Mouse (Mus musculus): ENCODE results near the gene Chst12. TPM values are rescaled to one million over a fixed set of nuclear protein-coding genes. Genes with fewer than 3 reads are reported as not detected.
"Not testable (repeated sequence)": the region's sequence is repeated elsewhere in the genome, so short reads cannot be mapped to it uniquely, and the experiment has no call there.

The Chst12 gene
- 10 to 100 TPM; 14.3 to 24.0 (median 18.8) TPM for total RNA-seq (2022)

DNA sequence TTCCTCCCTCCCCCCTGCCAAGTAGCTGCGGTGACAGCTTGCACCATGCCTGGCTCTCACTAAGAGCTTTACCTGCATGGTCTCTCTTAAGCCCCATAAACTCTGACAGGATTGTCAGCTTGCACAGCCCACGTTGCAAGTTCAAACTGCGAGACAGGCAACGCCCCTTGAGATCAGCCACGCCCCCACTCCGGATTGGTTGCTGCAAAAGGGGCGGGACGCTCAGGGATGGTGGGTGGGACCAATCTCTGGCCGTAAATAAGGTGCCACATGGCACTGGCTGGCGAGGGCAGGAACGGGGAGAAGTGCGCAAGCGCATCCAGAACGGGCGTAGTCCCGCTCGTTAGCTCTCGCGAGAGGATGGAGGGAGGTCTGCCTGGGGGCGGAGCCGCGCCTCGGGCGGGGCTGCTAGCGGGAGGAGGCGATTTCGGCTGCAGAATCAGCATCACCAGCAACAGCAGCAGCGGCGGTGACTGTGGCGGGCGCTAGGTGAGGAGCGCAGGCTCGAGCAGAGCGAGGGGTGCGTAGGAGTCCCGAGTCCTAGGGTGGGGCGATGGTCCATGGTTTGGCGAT lies at the start of gene Chst12:
TSS of gene Chst12 (plus strand) at position 343 of the 573 bp plus-strand sequence.
- peak; percentile 99 for DNase-seq (ENCODE audit: low spot score in 2 of 2)

DNA sequence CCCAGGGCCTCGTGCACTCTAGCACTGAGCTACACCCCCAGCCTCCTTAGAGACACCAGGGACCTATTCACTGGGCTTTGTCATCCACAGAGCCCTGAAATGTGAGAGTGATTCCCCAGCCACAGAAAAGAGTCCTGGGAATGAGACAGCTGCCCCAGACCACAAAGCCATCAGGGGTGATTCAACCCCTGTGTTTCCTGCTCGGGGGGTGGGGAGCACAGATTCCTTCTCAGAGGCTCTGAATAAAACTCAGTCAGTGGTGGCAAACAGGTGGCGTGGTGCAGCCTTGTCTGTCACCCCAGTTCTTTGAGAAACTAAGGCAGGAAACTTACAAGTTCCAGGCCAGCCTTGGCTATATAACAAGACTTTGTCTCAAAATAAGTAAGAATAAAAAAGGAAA lies 43.9 kb upstream of the Chst12 start:
- DNase-seq (ENCODE audit: low spot score in 2 of 2) = no peak

DNA sequence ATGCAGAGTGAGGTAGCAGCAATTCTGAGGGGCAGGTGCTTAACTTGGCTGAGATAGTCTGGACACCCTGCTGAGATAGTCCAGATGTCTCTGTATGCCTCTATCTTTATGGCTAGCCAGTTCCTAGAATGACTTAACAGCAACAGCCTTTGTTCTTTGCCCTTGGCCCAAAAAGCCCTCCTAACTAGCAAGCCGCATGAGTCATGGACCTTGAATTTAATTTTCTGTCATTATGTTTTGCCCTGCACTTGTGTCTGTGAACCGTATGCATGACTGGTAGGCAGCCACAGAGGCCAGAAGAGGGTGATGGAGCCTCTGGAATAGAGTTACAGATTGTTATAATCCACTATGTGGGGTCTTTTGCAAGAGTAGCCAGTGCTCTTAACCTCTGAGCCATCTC lies 42.2 kb upstream of the Chst12 start:
- DNase-seq (ENCODE audit: low spot score in 2 of 2) = not testable (repeated sequence)

DNA sequence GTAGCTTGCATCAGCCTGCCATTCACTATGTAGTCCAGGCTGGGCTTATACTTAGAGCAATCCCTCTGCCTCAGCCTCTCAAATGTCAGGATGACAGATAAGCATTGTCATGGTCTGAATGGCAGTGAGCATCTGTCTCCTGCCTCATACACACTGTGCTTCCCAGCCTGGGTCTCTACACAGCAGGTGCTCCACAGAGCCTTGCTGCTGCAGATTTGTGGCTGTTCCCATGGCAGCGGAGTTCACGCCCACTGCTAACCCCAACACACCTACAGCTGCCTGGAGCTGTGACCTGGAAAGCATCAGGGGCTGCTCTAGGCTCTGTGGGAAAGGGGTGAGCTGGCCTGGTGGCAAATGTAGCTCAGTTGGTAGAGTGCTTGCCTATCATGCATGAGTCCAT lies 40.4 kb upstream of the Chst12 start:
- no peak for DNase-seq (ENCODE audit: low spot score in 2 of 2)

DNA sequence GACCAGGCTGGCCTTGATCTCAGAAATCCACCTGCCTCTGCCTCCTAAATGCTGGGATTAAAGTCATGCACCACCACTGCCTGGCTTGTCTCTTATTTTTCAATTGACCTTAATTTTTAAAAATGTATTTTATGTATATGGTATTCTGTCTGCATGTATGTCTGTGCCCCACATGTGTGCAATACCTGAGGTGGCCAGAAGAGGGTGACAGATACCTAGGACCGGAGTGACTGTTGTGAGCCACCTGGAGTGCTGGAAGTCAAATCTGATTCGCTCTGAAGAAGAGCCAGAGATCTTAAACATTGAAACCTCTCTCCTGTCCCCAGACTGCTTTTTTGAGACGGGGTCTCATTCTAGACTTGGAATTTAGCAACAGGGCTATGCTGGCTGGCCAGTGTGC lies 33.0 kb upstream of the Chst12 start:
- DNase-seq (ENCODE audit: low spot score in 2 of 2) = no peak

DNA sequence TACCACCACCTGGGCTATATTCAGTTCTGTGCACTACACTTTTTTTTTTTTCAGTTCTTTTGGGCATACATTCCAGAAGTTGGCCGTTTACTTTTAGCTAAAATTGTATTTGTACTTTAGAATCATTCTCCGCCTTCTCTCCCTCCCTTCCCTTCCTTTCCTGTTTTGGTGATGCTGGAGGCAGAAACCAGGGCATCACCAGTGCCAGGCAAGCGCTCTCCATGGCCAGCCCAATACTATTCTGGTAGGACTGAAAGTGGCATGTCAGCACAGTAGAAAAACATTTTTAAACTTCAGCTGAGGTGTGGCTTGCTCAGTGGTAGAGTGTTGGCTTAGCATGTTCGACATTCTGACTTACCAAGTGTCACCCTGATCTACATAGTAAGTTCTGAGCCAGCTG lies 23.9 kb upstream of the Chst12 start:
- no peak for DNase-seq (ENCODE audit: low spot score in 2 of 2)

DNA sequence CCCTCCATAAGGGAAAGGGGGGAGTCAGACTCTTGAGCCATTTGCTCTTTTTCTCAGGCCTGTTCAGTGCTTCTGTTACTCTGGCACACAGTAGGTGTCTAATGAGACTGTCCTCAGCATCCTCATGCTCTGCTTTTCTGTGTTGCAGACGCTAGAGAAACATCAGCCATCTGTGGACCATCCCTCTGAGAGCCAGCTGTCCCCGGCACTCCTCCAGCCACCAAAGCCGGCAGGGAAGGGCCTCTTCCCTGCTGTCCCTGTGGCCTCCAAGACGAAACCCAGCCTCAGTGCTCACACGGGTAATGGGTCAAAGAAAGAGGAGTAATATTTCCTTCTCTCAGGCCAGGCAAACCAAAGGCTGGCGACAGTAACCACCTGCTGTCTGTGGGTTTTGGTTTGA lies 14.2 kb upstream of the Chst12 start:
- no peak for DNase-seq (ENCODE audit: low spot score in 2 of 2)

DNA sequence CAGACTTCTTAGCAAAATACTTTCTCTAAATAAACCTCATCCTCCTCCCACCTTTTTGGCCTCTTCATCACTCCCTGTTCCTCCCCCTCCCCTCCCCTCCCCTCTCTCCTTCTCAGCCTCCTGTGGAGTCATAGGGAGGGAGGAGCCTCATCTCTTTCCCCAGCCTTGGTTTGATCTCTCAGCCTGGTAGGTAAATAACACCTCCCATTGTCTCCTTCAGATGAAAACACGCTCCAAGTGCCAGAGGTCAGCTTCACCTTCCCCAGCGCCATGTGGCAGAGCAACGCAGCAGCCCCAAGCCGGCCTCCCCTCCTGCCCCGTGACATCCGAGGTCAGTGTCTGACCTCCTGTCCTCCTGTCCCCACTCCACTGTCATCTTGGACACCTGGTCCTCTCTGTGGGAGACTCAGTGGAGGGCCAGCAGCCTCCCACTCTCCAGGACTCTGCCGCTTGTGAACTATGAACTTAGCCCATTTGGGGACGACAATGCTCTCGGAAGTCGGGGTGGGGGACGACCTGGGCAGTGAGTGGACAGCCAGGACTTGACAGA lies 12.6 kb upstream of the Chst12 start:
- DNase-seq (ENCODE audit: low spot score in 2 of 2) = no peak

DNA sequence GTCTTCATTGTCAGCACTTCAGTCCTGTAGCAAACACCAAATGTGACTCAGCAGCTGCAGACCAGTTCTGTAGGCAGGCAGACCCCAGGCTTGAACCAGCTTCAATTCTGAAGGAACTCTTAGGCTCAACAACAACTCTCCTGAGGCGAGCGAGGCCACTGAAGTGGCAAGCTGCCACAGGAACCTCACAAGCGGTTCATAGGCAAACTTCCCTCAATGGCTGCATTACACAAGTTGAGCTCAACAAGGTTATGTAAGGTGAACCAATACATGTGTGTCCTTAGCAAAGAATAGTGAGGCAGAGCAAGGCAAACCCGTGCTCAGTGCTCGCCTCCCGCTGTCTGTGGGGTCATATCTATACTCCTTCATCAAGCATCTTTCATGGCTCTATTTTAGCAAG lies 7.2 kb upstream of the Chst12 start:
- DNase-seq (ENCODE audit: low spot score in 2 of 2) = no peak

DNA sequence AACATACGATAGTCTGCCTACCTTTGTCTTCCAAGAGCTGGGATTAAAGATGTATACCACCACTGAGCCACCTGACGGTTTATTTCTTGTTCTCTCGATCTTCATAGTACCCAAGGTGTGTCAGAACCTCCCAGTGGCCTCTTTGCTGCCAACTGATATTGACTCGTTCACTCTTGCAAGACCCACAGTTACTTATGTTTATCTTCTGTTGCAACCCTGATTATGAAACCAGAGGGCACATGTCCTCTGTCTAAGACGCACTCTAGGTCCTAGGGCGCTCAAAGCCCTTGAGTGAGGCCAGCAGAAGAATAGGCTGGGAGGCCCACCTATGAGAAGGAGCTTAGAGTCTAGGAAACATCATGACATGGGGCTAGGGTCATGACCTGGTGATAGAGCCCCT lies 4.6 kb upstream of the Chst12 start:
- no peak for DNase-seq (ENCODE audit: low spot score in 2 of 2)

DNA sequence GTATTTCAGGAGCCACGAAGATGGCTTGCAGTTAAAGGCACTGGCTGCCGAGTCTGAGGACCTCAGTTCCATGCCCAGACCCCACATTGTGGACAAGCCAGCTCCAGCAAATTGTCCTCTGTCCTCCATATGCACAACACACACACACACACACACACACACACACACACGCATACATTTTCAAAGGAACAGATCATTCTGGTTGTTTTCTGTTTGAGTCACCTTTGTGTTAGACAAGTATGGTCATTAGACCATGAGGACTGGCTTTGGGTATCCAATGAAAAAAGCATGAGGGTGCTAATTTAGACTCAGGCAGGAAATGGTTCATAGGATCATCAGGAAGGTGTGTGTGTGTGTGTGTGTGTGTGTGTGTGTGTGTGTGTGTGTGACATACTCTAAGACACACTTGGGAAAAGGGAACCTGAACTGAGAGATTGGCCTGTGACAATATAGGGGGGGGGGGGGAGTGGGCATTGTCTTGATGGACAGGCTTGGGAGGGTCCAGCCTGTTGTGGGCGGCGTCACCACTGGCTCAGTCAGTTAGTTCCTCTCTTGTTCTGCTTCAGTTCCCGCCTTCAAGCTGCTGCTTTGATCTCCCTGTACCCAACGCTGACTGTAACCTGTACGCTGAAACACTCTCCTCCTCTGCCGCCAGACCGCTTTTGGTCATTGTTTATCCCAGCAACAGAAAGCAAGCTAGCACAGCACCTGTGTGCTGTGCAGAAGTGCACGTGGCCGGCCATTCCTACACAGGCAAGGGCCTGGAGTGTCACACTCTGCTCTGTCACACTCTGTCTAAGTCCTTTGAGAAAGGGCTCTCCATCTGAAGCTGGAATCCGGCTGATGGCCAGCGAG lies 3.1 kb upstream of the Chst12 start:
- no peak for DNase-seq (ENCODE audit: low spot score in 2 of 2)

DNA sequence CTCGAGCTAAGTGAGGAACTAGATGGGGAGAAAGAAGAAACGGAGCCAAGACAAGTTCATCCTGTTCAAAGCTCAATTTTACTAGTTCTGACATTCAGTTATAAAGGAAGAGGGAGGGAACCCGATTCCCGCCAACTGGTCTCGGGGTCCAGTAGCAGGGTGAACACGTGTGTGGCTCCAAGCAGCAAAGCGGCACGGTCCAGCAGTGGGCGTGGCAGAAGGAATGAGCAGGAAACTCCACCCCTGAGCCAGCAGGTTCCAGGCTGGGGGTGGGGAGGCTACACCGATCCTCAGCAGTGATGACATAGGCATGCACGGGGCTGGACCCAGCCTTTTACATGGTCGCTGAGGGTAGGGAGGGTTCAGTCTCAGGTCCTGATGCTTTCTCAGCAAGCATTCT lies 2.4 kb upstream of the Chst12 start:
- DNase-seq (ENCODE audit: low spot score in 2 of 2) = not testable (repeated sequence)

DNA sequence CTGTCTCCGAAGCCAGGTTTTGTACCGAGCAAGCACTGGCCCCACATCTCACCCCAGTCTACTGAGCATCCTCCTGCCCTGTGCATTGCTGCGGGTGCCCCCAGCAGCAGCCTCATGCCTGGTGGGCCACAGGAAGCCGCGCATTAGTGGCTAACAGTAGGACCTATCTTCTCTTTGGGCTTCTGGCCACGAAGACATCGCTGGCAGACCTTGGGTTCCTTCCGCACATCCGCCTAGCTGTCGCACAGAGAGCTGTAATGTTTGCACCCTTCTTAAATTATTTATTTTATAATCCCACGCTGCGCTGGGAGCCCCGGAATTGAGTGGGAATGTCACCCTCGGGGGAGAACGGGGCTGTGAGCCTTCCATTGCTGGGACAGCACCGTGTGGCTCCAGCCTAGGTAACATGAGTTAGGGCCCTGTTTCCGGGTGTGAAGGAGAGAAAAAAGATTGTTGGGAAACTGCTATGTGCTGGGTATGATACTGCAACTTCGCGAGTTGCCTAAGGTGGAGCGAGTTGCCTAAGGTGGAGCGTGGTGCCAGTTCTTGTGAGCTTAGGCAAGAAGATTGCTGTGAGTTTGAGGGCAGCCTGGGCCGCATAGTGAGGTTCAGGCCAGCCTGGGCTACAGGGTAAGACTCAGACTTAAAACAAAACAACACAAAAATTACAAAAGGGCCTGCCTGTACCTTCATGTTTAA lies 895 bp downstream of the Chst12 start:
- DNase-seq (ENCODE audit: low spot score in 2 of 2) = peak in 1 of 2 experiments; percentile 36

DNA sequence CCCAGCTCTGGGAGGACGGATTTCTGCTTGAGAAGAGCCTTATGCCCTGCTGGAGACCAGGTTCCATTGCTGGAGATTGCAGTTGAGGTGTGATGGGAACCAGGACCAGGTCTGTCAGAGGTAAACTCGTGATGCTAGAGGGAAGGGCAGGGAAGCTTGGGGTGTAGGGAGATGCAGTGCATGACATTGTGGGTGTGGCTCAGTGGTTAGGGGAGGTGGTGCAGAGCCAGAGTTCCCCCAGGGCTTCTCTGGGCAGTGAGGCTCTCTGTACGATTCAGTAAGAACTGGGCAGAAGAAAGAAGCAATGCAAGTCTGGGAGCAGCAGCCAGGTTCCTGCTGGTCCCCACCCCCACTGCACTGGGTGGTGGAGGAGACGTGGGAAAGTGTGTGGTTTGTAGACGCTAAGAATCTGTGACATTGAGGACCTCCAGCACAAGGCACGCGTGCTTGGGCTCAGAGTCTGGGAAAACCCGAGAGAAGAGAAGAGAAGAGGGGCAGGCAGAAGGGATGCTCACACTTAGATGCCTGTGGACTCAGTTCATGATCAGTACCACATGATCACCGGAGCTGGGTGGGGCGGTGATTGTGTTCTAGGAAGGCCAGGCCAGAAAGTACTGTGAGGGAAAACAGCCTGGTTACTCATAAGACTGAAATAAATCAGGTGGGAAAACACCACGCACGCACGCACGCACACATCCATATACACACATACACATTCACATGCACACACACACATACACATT lies 2.3 kb downstream of the Chst12 start:
- no peak for DNase-seq (ENCODE audit: low spot score in 2 of 2)

DNA sequence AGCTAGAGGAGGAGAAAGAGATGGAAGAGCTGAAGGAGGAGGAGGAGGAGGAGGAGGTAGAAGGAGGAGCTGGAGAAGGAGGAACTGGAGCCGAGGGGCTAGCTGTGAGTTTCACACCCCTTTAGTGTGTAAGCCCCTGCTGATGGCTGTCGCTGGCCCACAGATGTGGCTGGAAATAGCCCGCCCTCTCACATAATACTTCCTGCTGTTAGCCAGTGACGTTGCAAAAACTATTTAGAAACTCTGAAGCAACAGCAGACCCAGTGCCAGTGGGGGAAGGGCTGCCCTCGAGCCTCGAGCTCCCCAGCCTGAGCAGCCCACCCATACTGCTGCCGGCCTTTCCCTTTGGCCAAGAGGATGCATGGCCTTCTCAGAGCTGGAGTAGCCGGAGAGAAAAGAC lies 3.3 kb downstream of the Chst12 start:
- DNase-seq (ENCODE audit: low spot score in 2 of 2) = no peak

DNA sequence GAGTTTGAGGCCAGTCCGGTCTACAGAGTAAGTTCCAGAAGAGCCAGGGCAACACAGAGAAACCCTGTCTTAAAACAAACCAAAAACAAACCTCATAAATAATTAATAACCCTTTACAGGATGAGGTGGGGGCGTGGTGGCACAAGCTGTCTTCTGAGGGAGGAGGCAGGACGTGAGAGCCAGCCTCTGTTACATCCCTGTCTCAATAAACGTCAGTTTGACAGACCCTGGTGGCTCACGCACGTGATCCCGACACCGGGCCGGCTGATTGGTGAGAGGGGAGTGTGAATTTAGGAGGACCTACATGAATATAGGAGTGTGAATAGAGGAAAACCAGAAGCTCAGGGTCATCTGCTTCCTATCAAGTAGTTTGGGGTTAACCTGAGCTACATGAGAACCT lies 3.9 kb downstream of the Chst12 start:
- DNase-seq (ENCODE audit: low spot score in 2 of 2) = no peak

DNA sequence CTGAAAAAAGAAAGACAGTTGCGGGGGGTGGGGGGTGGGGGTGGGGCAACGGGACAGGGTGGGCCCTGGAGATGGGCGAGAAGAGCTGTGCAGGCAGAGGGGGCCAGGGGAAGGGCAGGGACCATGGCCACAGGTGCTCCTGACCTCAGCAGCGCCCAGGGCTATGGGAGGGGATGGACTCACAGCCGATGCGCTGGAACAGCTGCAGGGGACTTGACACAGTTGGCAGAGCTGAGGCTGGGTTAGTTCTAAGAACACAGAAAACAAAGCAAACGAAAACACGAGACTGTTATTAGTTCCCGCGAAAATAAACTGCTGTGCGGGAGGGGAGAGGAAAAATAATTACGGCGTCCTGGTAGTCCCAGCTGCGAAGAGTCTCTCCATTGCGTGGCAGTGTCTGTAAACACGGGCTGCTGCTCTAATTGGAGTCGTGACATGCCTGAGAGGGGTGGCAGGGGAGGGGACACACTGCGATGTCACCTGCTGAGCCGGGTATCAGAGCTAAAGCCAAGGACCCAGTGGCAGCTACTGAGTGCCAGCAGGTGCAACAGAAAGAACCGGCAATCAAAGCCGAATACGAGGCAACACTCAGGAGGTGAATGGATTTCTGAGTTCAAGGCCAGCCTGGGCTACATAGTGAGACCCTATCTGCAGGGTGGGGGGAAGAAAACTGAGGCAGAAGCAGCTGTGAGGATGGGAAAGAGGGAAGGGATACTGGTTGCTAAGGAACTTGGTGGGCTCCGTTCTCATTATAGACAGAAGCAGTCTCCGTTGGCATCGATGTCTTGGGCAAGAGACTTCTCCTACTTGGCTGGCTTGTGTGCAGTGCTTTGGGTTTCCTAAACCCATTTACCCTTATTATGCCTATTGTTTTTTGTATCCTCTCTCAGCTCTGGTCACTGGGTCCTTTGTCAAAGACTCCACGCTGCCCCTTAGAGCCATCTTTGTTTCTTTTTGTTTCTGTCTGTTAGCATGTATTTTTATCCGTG lies 5.0 kb downstream of the Chst12 start:
- DNase-seq (ENCODE audit: low spot score in 2 of 2) = no peak

DNA sequence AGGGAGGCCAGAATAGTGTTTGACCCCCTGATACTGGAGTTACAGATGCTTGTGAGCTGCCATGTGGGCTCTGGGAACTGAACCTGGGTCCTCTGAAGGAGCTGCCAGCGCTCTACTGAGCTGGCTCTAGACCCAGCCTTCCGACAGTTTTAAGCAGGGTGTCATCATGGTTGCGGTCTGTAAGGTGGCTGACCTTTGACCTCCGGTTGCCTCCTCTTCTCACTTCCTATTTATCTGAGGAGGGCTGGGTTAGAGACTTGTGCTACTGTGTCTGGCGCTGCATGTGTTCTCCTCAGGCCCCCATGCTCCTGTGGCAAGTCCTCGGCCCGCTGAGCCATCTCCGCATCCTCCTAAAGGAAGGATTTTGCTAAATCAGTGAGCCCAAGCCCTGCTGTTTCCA lies 8.6 kb downstream of the Chst12 start:
- DNase-seq (ENCODE audit: low spot score in 2 of 2) = no peak

DNA sequence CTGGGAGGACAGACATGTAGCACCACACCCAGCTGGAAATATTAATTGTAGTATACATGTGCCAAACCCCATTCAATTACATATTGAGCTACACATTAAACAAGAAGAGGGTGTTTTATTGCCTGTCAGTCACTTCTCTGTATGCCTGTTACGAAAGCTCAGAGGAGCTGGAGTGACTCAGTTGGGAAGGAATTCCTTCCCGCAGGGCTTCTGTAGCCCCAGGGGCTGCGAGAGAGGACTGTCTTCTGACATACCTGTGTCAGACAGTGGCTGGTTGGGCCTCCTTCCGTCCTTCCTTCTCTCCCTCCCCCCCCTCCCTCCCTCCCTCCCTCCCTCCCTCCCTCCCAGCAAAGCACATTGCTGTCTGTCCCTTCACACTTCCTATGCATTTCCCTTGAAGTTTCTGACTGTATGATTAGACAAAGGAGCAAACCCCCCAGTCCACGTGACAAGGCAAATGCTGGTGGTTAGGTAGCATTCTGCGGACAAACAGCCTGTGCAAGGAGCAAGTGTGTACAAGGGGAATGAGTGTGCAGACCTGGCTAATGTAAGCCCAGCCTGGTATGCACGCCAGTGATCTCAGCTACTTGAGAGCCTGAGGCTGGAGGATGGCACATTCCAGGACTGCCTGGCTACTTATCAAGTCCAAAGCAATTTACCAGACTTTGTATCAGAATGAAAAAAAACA lies 9.6 kb downstream of the Chst12 start:
- DNase-seq (ENCODE audit: low spot score in 2 of 2) = no peak
